Mouse (Mus musculus): ENCODE data around the gene Nrp2.

Gene Nrp2

GRCm38 (mm10) chr1:62704889-62705516 is 1.9 kb downstream of the Nrp2 start:
- no peak for DNase-seq

- DNase-seq = no peak
These were observed 2.5 kb downstream of the Nrp2 start for GRCm38 (mm10) chr1:62705517-62705981.

- DNase-seq = no peak
These were observed 3.3 kb downstream of the Nrp2 start for GRCm38 (mm10) chr1:62706085-62707021.

- no peak for DNase-seq
These were observed 4.2 kb downstream of the Nrp2 start for GRCm38 (mm10) chr1:62707101-62707912.

- no peak for DNase-seq
These were observed 5.1 kb downstream of the Nrp2 start for GRCm38 (mm10) chr1:62707913-62708860.

GRCm38 (mm10) chr1:62709770-62710335 is 6.8 kb downstream of the Nrp2 start:
- DNase-seq = no peak

- DNase-seq = no peak
These were observed 10.1 kb downstream of the Nrp2 start for GRCm38 (mm10) chr1:62713021-62713676.

GRCm38 (mm10) chr1:62715004-62715403 is 11.9 kb downstream of the Nrp2 start:
- DNase-seq = no peak

- DNase-seq = no peak
These were observed 12.6 kb downstream of the Nrp2 start for GRCm38 (mm10) chr1:62715692-62716091.

GRCm38 (mm10) chr1:62716836-62717478 is 13.9 kb downstream of the Nrp2 start:
- no peak for DNase-seq

GRCm38 (mm10) chr1:62717552-62718236 is 14.6 kb downstream of the Nrp2 start:
- DNase-seq = no peak

- DNase-seq = no peak
These were observed 15.1 kb downstream of the Nrp2 start for GRCm38 (mm10) chr1:62718237-62718571.

GRCm38 (mm10) chr1:62718750-62719149 is 15.7 kb downstream of the Nrp2 start:
- no peak for DNase-seq

- DNase-seq = no peak
These were observed 16.7 kb downstream of the Nrp2 start for GRCm38 (mm10) chr1:62719770-62720169.

GRCm38 (mm10) chr1:62720176-62720575 is 17.1 kb downstream of the Nrp2 start:
- no peak for DNase-seq

- no peak for DNase-seq
These were observed 17.9 kb downstream of the Nrp2 start for GRCm38 (mm10) chr1:62720727-62721705.

- no peak for DNase-seq
These were observed 18.7 kb downstream of the Nrp2 start for GRCm38 (mm10) chr1:62721706-62722187.

- DNase-seq = no peak
These were observed 19.4 kb downstream of the Nrp2 start for GRCm38 (mm10) chr1:62722526-62722925.

- DNase-seq = no peak
These were observed 20.8 kb downstream of the Nrp2 start for GRCm38 (mm10) chr1:62723891-62724290.
